Comparison of ENCODE assay signal across 8 mouse cellular contexts in genomic region chr9:33080774-33081173, GRCm38 (mm10).
DNase-seq lines count a peak whose midpoint lies in the region.

No protein-coding gene starts in this region.

- peak; percentile 19 to 24 for DNase-seq in cerebellum, postnatal 10 days
- no peak for DNase-seq in cerebellum, adult 18-20 months
- DNase-seq in left cerebral cortex, adult 18-20 months (ENCODE audit: low spot score in 2 of 2) = peak; percentile 25 to 28
- no peak for DNase-seq in left cerebral cortex, postnatal 4 days
- peak; percentile 33 to 42 for DNase-seq in heart, postnatal 36 days
- DNase-seq in lung, postnatal 14 days = peak; percentile 30
- DNase-seq in cerebellum, adult 9-11 months = no peak
- DNase-seq in ovary, postnatal 36 days (ENCODE audit: low spot score) = no peak

- intact Hi-C loops in left cerebral cortex, postnatal 4 days (cut with DNase I) = loop anchor here (5.0 kb wide), 1 partner anchor 488 kb away; no protein-coding TSS in a partner anchor
- intact Hi-C loops in heart, postnatal 36 days (cut with DNase I) = loop anchor here (1.0 to 5.0 kb wide), 4 partner anchors 138 to 490 kb away; no protein-coding TSS in a partner anchor

Comparison
In these comparisons a context has a peak if more than half of its experiments do, and no peak if none do; other contexts are left out.
1. DNase-seq: peak in cerebellum, postnatal 10 days (2 of 2), left cerebral cortex, adult 18-20 months (2 of 2), heart, postnatal 36 days (2 of 2) and lung, postnatal 14 days (single experiment); none in cerebellum, adult 18-20 months (0 of 2), left cerebral cortex, postnatal 4 days (single experiment), cerebellum, adult 9-11 months (single experiment) and ovary, postnatal 36 days (single experiment).